23 mouse cellular contexts compared by ENCODE assay signal in the genomic region with DNA sequence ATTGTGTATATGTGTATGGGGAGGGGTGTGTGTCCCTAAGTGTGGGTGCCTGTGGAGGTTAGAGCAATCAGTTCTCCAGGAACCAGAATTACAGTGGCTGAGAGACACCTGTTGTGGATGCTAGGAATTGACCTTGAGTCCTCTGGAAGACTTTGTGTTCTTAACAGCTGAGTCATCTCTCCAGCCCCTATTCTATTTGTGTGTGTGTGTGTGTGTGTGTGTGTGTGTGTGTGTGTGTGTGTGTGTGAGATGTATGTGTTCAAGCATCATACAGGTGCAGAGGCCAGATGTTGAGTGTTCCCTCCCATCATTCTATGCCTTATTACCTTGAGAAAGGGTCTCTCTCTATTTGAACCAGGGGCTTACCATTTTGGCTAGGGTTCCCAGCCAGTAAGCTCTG.
"Had no signal": no experiment of that assay in that cellular context is flagged by ENCODE, and none has a peak within 500 bp of the region (broad histone marks: within the 10 kb centered on the region; RNA-seq: fewer than 3 reads in every experiment).

No protein-coding gene starts in this region.

- H3K4me1 ChIP-seq: liver, embryonic 13.5 days had no signal

- DNase-seq: gastrocnemius, adult 2 months; gastrocnemius, postnatal 10 days; gastrocnemius, postnatal 25 days; heart, postnatal 10 days; heart, postnatal 4 days; kidney, adult 18-20 months; kidney, adult 8-10 months; kidney, postnatal 10 days; kidney, postnatal 25 days; kidney, postnatal 4 days; liver; liver, embryonic 13.5 days had no signal

- H3K4me3 ChIP-seq: gastrocnemius, adult 2 months; heart, embryonic 10.5 days; heart, embryonic 12.5 days; hindbrain, embryonic 10.5 days; hindbrain, embryonic 12.5 days; intestine, embryonic 15.5 days; layer of hippocampus, adult 2 months; left cerebral cortex, adult 2 months; limb, embryonic 10.5 days; limb, embryonic 12.5 days; liver, embryonic 13.5 days; liver, embryonic 15.5 days had no signal

- H3K27ac ChIP-seq: gastrocnemius, adult 2 months; heart, embryonic 10.5 days; hindbrain, embryonic 10.5 days; hindbrain, embryonic 12.5 days; hindbrain, embryonic 14.5 days; intestine, embryonic 15.5 days; layer of hippocampus, adult 2 months; left cerebral cortex, adult 2 months; limb, embryonic 10.5 days; limb, embryonic 12.5 days; liver, embryonic 13.5 days; liver, embryonic 15.5 days had no signal
